Mouse (Mus musculus) midbrain, embryonic 14.5 days (tissue): ENCODE measurements around the gene Sema5b. TPM values are rescaled to one million over a fixed set of nuclear protein-coding genes. Genes with fewer than 3 reads are reported as not detected.

Experiments used
- ATAC-seq: fragments of 200-750 bp; cut with Nextera tagmentation; 2 replicates; pipeline ENCODE4 v1.8.0; 2017; ENCODE audit warnings: moderate number of reproducible peaks, moderate library complexity; ENCODE audit not compliant: low FRiP score, low TSS enrichment
- DNase-seq: peaks from one replicate; pipeline ENCODE4 v3.0.0-alpha.2; 2015
- H3K27ac ChIP-seq: fragments of 300-500 bp; sonication (generic); replicated peaks from 2 replicates; pipeline ENCODE4 v1.5.1; 2014; ENCODE audit warnings: mild to moderate bottlenecking, low read depth, low read length, moderate library complexity
- H3K27me3 ChIP-seq: fragments of 300-500 bp; sonication (generic); 2 replicates; pipeline ENCODE4 v1.6.1; 2014; ENCODE audit warnings: low read length, control low read depth, mixed read lengths; ENCODE audit not compliant: control insufficient read depth, insufficient read depth
- H3K36me3 ChIP-seq: fragments of 300-500 bp; sonication (generic); 2 replicates; pipeline ENCODE4 v1.6.1; 2014; ENCODE audit warnings: low read length, control low read depth; ENCODE audit not compliant: control insufficient read depth, insufficient read depth
- H3K4me1 ChIP-seq: fragments of 300-500 bp; sonication (generic); 2 replicates; pipeline ENCODE4 v1.6.1; 2014; ENCODE audit warnings: mild to moderate bottlenecking, antibody characterized with exemption, low read length, control low read depth; ENCODE audit not compliant: control insufficient read depth, insufficient read depth
- H3K4me2 ChIP-seq: fragments of 300-500 bp; sonication (generic); 2 replicates; pipeline ENCODE4 v1.6.1; 2014; ENCODE audit warnings: mild to moderate bottlenecking, low read length, moderate library complexity
- H3K4me3 ChIP-seq: fragments of 300-500 bp; sonication (generic); replicated peaks from 2 replicates; pipeline ENCODE4 v1.5.1; 2014; ENCODE audit warnings: low read depth, low read length
- H3K9ac ChIP-seq: fragments of 300-500 bp; sonication (generic); replicated peaks from 2 replicates; pipeline ENCODE4 v1.6.1; 2014; ENCODE audit warnings: mild to moderate bottlenecking, low read length, moderate library complexity
- H3K9me3 ChIP-seq: fragments of 300-500 bp; sonication (generic); 2 replicates; pipeline ENCODE4 v1.6.1; 2016; ENCODE audit warnings: low read length, control low read depth, mixed read lengths; ENCODE audit not compliant: control insufficient read depth
- WGBS: fragments of 180-500 bp; shearing (Covaris S2); extraction: QIAGEN DNeasy Blood & Tissue Kit; methylation state at CpG from one replicate; pipeline ENCODE4 v1.1.7; 2014; 5-methylcytosine and 5-hydroxymethylcytosine counted together
- polyA plus RNA-seq: library from polyadenylated mRNA; unstranded; fragments of >200 nt; fragmentation: Nextera tagmentation; extraction: Ambion mirVana; gene quantifications from 2 replicates; pipeline ENCODE4 v1.2.1, GENCODE M21; 2014

Gene Sema5b
- polyA plus RNA-seq, 1 experiment from 2014 or later = 20.0 TPM

DNA sequence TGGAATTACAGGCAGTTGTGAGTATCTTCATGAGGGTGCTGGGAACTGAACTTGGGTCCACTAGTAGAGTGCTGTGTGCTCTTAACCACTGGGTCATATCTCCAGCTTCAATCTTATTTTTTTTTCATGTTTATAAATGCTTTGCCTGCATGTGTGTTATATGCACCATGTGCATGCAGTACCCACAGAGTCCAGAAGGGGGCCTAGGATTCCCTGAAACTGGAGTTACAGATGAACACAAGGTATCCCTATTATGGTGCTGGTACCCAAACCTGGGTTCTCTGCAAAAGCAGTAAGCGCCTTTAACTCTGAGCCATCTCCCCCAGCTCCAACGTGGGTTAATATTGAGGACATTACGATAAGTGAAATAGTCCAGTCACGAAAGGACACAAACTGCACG, 52.5 kb downstream of the Sema5b start:
- no peak overlapping the region for H3K4me3 ChIP-seq
- DNase-seq (no peak), ATAC-seq (no peak)
- H3K36me3 ChIP-seq = no peaks in the 10 kb centered on the region
- peaks cover 59% of the 10 kb centered on the region for H3K4me1 ChIP-seq
- H3K9ac ChIP-seq = no peak overlapping the region
- no peaks in the 10 kb centered on the region for H3K27me3 ChIP-seq
- no peaks in the 10 kb centered on the region for H3K9me3 ChIP-seq
- no peak overlapping the region for H3K27ac ChIP-seq
- WGBS = over 99% methylated on average over 5 of the region's 5 CpGs
- no peak overlapping the region for H3K4me2 ChIP-seq

DNA sequence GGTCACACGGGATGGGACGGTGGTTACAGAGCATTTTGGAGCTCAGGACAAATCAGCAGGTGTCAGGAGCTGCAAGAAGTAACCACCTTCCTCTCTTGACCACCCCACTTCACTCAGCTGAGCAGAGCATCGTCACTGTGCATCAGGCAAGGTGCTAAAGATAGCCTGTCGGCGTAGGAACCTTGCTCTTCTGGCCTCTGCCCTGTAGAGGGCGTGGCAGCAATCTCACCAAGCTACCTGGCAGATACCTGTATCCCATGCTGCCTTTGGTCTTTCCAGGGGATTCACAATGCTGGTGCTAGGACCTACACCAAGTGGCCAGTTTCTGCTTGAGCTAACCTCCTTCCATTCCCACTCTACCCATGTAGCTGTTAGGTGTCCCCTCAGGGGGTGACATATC, 55.3 kb downstream of the Sema5b start:
- Histone ChIP-seq H3K27ac (peak overlapping the region; percentile 37; the same call in 1 of the 2 replicates), H3K4me2 (no peak overlapping the region), H3K9me3 (no peaks in the 10 kb centered on the region), H3K9ac (no peak overlapping the region), H3K27me3 (no peaks in the 10 kb centered on the region), H3K36me3 (no peaks in the 10 kb centered on the region), H3K4me3 (no peak overlapping the region), H3K4me1 (peaks cover 43% of the 10 kb centered on the region)
- ATAC-seq (no peak), DNase-seq (no peak)
- 60% methylated on average over 6 of the region's 6 CpGs for WGBS

DNA sequence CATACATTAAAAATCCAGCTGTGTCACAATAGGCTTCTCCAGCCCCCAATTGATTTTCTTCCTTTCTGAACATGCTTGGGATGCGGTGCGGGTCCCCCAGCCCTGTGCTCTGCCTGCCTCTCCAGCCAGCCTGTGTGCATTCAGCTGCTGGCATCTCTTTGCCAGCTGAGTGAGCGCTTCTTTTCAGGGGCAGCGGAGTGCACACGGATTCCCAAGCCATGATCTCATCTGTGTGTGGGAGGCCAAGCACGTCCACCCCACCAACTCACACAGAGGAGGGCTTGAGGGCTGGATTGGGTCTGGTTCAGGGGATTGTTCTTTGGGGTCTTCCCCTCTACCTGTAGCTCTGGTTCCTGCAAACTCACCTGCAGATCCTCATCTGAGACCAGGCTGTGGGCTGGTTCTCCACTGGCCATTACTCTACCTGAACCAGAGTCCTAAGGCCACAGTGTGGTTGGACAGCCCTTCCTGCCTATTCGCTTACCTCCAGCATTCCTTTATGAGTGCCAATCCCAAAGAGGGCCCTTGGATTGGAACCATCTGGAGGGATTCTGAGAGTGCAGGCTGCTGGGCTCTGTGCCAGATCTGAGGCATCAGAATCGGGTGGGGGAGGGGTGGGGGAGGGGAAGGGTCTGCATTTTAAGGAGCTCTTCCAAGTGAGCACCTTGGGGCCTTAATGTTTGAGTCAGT, 55.9 kb downstream of the Sema5b start:
- H3K4me3 ChIP-seq = no peak overlapping the region
- H3K9ac ChIP-seq = no peak overlapping the region
- H3K4me1 ChIP-seq = peaks cover 42% of the 10 kb centered on the region
- peak; percentile 77 for DNase-seq
- H3K36me3 ChIP-seq = no peaks in the 10 kb centered on the region
- ATAC-seq = peak; percentile 35; the same call in 1 of the 2 replicates
- H3K27ac ChIP-seq = peak overlapping the region; percentile 76
- 11% methylated on average over 8 of the region's 8 CpGs for WGBS
- no peak overlapping the region for H3K4me2 ChIP-seq
- no peaks in the 10 kb centered on the region for H3K27me3 ChIP-seq
- no peaks in the 10 kb centered on the region for H3K9me3 ChIP-seq

DNA sequence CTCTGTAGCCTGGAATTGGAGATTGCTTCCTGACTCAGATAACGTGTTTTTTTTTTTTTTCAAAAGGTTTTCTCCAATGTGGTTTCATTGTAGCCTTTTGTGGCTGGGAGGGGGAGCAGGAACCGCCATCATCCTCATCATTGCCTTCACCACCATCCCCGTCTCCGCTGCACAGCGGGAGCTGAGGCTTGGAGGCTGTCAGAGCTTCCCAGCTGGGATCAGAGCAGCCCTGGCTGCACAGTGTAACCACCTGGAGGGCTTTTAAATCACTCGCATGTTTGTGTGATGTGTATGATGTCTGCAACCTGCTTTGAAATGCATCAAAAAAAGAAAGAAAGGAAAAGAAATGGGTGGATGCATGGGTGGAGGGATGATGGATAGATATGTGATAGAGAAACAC, 57.0 kb downstream of the Sema5b start:
- ATAC-seq (peak; percentile 55; the same call in 1 of the 2 replicates), DNase-seq (peak; percentile 62)
- Histone ChIP-seq H3K4me2 (no peak overlapping the region), H3K4me1 (peaks cover 39% of the 10 kb centered on the region), H3K36me3 (no peaks in the 10 kb centered on the region), H3K9ac (no peak overlapping the region), H3K4me3 (no peak overlapping the region), H3K27me3 (no peaks in the 10 kb centered on the region), H3K9me3 (no peaks in the 10 kb centered on the region), H3K27ac (peak overlapping the region; percentile 46)
- 12% methylated on average over 6 of the region's 6 CpGs for WGBS

DNA sequence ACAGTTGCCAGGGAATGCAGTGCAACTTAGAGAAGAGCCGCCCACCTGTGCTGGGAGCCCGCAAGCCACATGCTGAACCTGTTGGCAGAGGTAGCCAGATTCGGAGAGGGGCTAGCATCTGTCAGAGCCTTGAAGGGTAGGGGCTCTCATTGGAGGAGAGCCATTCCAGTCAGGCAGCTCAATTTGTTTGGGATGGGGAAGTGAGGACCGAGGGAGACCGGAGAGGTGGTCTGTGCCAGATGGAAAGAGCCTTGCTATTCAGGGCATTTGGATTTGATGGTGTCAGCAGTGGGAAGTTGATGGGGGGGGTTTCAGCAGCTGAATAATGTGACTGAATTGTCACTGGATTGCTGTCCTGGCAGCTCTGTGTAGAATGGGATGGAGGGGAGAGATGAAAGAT, 57.9 kb downstream of the Sema5b start:
- ATAC-seq = no peak
- 74% methylated on average over 5 of the region's 5 CpGs for whole genome bisulfite sequencing
- no peaks in the 10 kb centered on the region for H3K27me3 ChIP-seq
- H3K9ac ChIP-seq = no peak overlapping the region
- no peak for DNase-seq
- no peak overlapping the region for H3K4me3 ChIP-seq
- peak overlapping the region; percentile 46 for H3K27ac ChIP-seq
- H3K36me3 ChIP-seq = no peaks in the 10 kb centered on the region
- no peaks in the 10 kb centered on the region for H3K9me3 ChIP-seq
- H3K4me2 ChIP-seq = no peak overlapping the region
- peaks cover 47% of the 10 kb centered on the region for H3K4me1 ChIP-seq

DNA sequence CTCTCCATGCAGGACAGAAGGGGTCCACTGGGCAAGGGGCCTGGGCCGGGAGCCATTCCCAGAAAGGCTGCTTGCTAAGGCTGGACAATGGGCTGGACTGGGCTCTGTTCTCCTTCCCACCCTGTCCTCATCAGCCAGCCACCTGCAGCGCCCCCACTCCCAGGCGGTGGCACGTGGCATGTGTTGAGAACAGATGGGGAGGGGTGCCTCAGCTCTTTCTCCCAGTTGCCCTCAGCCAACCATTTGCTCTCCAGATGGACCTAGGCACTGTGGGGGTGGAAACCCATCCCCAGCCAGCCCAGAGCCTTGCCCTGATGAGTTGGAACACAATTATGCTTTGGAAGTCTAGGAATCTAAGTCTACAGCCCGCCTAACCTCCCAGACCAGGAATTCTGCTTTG, 59.3 kb downstream of the Sema5b start:
- Histone ChIP-seq H3K9me3 (no peaks in the 10 kb centered on the region), H3K27ac (no peak overlapping the region), H3K4me1 (peaks cover 54% of the 10 kb centered on the region), H3K4me3 (no peak overlapping the region), H3K36me3 (no peaks in the 10 kb centered on the region), H3K4me2 (no peak overlapping the region), H3K27me3 (no peaks in the 10 kb centered on the region), H3K9ac (no peak overlapping the region)
- 79% methylated on average over 5 of the region's 5 CpGs for WGBS
- DNase-seq (no peak), ATAC-seq (no peak)

DNA sequence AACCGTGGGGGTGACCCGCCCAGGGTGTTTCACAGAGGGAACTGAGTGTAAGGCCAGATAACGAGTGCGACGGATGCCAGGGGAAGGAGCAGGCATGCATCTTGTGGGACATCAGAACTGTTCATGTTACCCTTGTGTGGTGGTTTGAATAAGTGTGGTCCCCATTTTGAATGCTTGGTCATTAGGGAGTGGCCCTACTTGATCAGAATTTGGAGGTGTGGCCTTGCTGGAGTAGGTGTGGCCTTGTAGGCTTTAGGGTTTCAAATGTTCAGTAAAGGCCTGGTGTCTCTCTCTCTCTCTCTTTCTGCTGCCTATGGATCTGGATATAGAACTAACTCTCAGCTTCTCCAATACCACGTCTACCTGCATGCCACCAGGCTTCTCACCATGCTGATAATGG, 60.5 kb downstream of the Sema5b start:
- Histone ChIP-seq H3K27ac (no peak overlapping the region), H3K9me3 (no peaks in the 10 kb centered on the region), H3K4me1 (peaks cover 48% of the 10 kb centered on the region), H3K4me3 (no peak overlapping the region), H3K4me2 (no peak overlapping the region), H3K36me3 (no peaks in the 10 kb centered on the region), H3K9ac (no peak overlapping the region), H3K27me3 (no peaks in the 10 kb centered on the region)
- WGBS = 85% methylated on average over 6 of the region's 6 CpGs
- ATAC-seq (no peak), DNase-seq (no peak)

DNA sequence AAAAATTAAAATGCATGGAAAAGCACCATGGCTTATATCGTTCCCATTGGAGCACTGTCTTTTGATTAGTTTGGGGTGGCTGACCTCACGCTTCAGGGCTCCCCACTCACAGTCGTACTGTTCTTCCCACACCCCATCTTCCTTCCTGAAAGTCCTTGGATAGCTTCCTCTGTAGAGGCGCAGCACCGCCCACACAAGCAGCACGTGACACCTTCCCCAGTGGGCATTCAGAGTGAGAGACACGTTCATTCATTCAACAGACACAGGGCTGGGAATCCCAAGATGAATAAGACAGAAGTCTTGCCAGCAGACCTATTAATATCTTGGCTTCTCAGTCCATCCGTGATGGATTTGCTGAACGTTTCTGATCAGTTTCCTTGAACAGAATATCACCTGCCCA, 61.6 kb downstream of the Sema5b start:
- 60% methylated on average over 9 of the region's 9 CpGs for WGBS
- H3K27me3 ChIP-seq = no peaks in the 10 kb centered on the region
- ATAC-seq (no peak), DNase-seq (no peak)
- peaks cover 47% of the 10 kb centered on the region for H3K4me1 ChIP-seq
- no peak overlapping the region for H3K4me3 ChIP-seq
- H3K36me3 ChIP-seq = no peaks in the 10 kb centered on the region
- H3K27ac ChIP-seq = 0 out of 2 replicates have a peak overlapping the region, but pooled peaks have one; percentile 32
- H3K4me2 ChIP-seq = no peak overlapping the region
- no peak overlapping the region for H3K9ac ChIP-seq
- H3K9me3 ChIP-seq = no peaks in the 10 kb centered on the region

DNA sequence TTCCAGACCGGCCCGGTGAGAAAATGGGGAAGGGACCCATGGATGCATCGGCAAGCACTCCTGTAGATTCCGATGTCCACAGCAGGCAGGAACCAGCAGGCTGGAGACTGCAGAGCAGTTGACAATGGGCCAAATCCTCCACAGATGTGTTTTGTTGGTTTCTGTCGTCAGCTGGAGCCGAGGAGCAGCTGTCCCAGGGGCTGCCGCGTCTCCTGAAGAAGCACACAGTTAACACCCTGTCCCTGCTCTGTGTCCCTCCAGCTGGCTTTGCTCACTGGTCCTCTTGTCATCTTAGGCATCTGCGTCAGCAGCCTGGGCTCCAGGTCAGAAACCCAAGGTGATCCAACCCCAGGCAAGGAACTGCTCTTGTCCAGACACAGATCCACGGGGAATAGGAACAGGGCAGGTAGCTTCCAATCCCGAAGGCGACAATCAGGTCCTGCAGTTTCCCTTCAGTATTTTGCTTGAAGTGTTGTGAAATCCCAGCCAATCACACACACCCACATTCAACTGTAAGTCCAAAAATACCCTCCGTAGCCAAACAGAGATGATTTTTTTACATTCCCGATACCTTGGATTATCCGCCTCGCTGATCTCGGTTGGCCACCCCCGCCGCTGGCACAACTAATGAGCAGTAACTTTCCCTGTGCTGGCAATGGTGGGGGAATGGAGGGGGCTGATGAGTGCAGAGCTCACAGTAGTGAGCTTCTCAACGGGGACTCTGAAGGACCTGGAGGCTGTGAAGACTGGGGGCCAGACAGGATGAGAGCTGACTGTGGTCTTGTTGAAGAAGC, 63.0 kb downstream of the Sema5b start:
- WGBS = 46% methylated on average over 20 of the region's 20 CpGs
- Histone ChIP-seq H3K4me3 (no peak overlapping the region), H3K27me3 (no peaks in the 10 kb centered on the region), H3K27ac (no peak overlapping the region), H3K4me1 (peaks cover 47% of the 10 kb centered on the region), H3K9me3 (no peaks in the 10 kb centered on the region), H3K4me2 (no peak overlapping the region), H3K9ac (no peak overlapping the region), H3K36me3 (no peaks in the 10 kb centered on the region)
- DNase-seq (no peak), ATAC-seq (no peak)
